Mouse (Mus musculus) small intestine, adult 2 months (tissue): ENCODE measurements around the gene Hist3h2ba. TPM values are rescaled to one million over a fixed set of nuclear protein-coding genes. Genes with fewer than 3 reads are reported as not detected.

Experiments used
- H3K27ac ChIP-seq: fragments of 200-500 bp; 2 replicates; pipeline ENCODE4 v1.5.1; 2012; ENCODE audit warnings: low read depth, low read length, control low read depth, inconsistent platforms; ENCODE audit not compliant: insufficient read depth
- H3K27me3 ChIP-seq: fragments of 200-500 bp; 2 replicates; pipeline ENCODE4 v1.6.1; 2012; ENCODE audit warnings: mild to moderate bottlenecking, moderate library complexity, low read length, inconsistent platforms; ENCODE audit not compliant: control insufficient read depth, insufficient read depth
- H3K36me3 ChIP-seq: fragments of 200-500 bp; 2 replicates; pipeline ENCODE4 v1.6.1; 2012; ENCODE audit warnings: mild to moderate bottlenecking, low read length, control low read depth, inconsistent platforms; ENCODE audit not compliant: control insufficient read depth, insufficient read depth
- H3K4me1 ChIP-seq: fragments of 200-500 bp; 2 replicates; pipeline ENCODE4 v1.6.1; 2012; ENCODE audit warnings: low read length, inconsistent platforms, mixed read lengths; ENCODE audit not compliant: control insufficient read depth, insufficient read depth, insufficient read length
- H3K4me3 ChIP-seq: fragments of 200-500 bp; 2 replicates; pipeline ENCODE4 v1.5.1; 2012; ENCODE audit warnings: low read depth, mild to moderate bottlenecking, control low read depth, inconsistent platforms, low read length, moderate library complexity
- CTCF ChIP-seq: fragments of 200-500 bp; IDR thresholded peaks from 2 replicates; pipeline ENCODE4 v1.5.1; 2012; ENCODE audit warnings: low read depth, mild to moderate bottlenecking, control low read depth, inconsistent platforms, low read length, moderate library complexity, mixed read lengths; ENCODE audit not compliant: insufficient replicate concordance, insufficient read length; ENCODE audit errors: extremely low read depth
- POLR2A ChIP-seq: fragments of 200-500 bp; IDR thresholded peaks from 2 replicates; pipeline ENCODE4 v1.6.1; 2012; ENCODE audit warnings: low read depth, mild to moderate bottlenecking, control low read depth, inconsistent platforms, low read length, moderate library complexity
- WGBS: fragments of 180-500 bp; shearing (Covaris S2); methylation state at CpG from one replicate; pipeline ENCODE4 v1.1.7; 2018; 5-methylcytosine and 5-hydroxymethylcytosine counted together
- polyA plus RNA-seq: library from polyadenylated mRNA; depleted of rRNA; stranded (reverse); fragments of >200 nt; gene quantifications from 2 replicates; pipeline ENCODE4 v1.2.3, GENCODE M21; 2012

The Hist3h2ba gene
- polyA plus RNA-seq, 1 experiment = 3.8 TPM

DNA sequence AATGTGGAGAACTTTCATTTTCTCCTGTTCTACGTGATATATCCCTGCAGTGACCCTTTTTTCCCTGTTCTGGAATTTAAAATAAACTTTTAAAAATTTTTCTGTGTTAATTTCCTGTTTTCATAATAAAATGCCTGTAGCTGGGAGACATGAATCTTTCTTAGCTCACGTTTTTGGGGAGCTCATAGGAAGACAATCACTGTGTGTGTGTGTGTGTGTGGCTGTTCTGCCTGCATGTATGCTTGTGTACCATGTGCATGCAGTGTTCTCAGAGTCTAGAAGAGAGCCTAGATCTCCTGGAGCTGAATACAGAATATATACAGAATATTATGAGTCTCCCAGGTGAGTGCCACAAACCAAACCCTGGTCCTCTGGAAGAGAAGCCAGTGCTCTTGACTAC, 21.7 kb upstream of the Hist3h2ba start:
- no peaks in the 10 kb centered on the region for H3K27me3 ChIP-seq
- H3K4me3 ChIP-seq = no peak overlapping the region
- TF ChIP-seq CTCF (no peak), POLR2A (no peak)
- no peak overlapping the region for H3K27ac ChIP-seq
- H3K4me1 ChIP-seq = peaks cover 16% of the 10 kb centered on the region; the same call in 1 of the 2 replicates
- 0 out of 2 replicates have a peak, but pooled peaks cover 3% of the 10 kb centered on the region for H3K36me3 ChIP-seq
- 49% methylated on average over 2 of the region's 2 CpGs for WGBS

GRCm38 (mm10) chr11:58927790-58928651, 20.7 kb upstream of the Hist3h2ba start:
- TF ChIP-seq CTCF (peak; percentile 98), POLR2A (0 out of 2 replicates have a peak, but pooled peaks have one; percentile 17)
- H3K27ac ChIP-seq = peak overlapping the region; percentile 73

GRCm38 (mm10) chr11:58929055-58929454, 19.7 kb upstream of the Hist3h2ba start:
- WGBS = 79% methylated on average over 4 of the region's 4 CpGs
- no peak overlapping the region for H3K27ac ChIP-seq

More at GRCm38 (mm10) chr11:58927790-58928651, 20.7 kb upstream of the Hist3h2ba start:
- H3K27me3 ChIP-seq = no peaks in the 10 kb centered on the region
- peaks cover 19% of the 10 kb centered on the region; the same call in 1 of the 2 replicates for H3K4me1 ChIP-seq
- WGBS = 2% methylated on average over 20 of the region's 20 CpGs
- H3K4me3 ChIP-seq = peak overlapping the region; percentile 61
- peaks cover 10% of the 10 kb centered on the region for H3K36me3 ChIP-seq

GRCm38 (mm10) chr11:58929641-58930040, 19.1 kb upstream of the Hist3h2ba start:
- no peak overlapping the region for H3K4me3 ChIP-seq
- no peak for TF ChIP-seq CTCF
- TF ChIP-seq POLR2A = no peak
- no peaks in the 10 kb centered on the region for H3K27me3 ChIP-seq
- 23% methylated on average over 3 of the region's 3 CpGs for WGBS
- H3K36me3 ChIP-seq = peaks cover 24% of the 10 kb centered on the region
- no peak overlapping the region for H3K27ac ChIP-seq
- H3K4me1 ChIP-seq = peaks cover 19% of the 10 kb centered on the region; the same call in 1 of the 2 replicates

More at GRCm38 (mm10) chr11:58929055-58929454, 19.7 kb upstream of the Hist3h2ba start:
- Histone ChIP-seq H3K4me1 (peaks cover 19% of the 10 kb centered on the region; the same call in 1 of the 2 replicates), H3K4me3 (no peak overlapping the region), H3K27me3 (no peaks in the 10 kb centered on the region), H3K36me3 (peaks cover 20% of the 10 kb centered on the region)
- no peak for TF ChIP-seq CTCF

- no peak for TF ChIP-seq POLR2A
- no peak for TF ChIP-seq CTCF
- H3K36me3 ChIP-seq = peaks cover 24% of the 10 kb centered on the region
- H3K4me3 ChIP-seq = no peak overlapping the region
- H3K27ac ChIP-seq = no peak overlapping the region
- WGBS = 78% methylated on average over 3 of the region's 3 CpGs
- no peaks in the 10 kb centered on the region for H3K27me3 ChIP-seq
- H3K4me1 ChIP-seq = peaks cover 19% of the 10 kb centered on the region; the same call in 1 of the 2 replicates
These were observed 18.5 kb upstream of the Hist3h2ba start for GRCm38 (mm10) chr11:58930254-58930653.

DNA sequence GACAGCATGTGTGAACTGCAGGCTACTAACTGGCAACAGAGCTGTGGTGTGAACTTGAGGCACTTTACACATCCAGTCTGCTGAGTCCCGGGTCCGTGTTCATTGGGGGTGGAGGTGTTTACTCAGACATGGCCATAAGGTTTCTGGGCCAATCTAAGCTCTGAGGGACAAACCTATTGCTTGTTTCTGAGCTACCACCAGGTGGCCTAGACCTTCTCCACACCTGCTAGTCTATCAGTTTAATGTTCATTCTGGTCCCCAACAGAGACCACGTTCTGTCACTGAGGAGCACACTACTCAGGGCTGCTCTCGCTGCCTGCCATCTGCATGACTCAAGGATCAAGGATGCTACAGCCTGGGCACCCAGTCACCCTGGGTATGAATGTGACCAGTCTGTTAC, 17.1 kb upstream of the Hist3h2ba start:
- Histone ChIP-seq H3K27ac (no peak overlapping the region), H3K36me3 (peaks cover 31% of the 10 kb centered on the region), H3K4me1 (peaks cover 19% of the 10 kb centered on the region; the same call in 1 of the 2 replicates), H3K27me3 (no peaks in the 10 kb centered on the region), H3K4me3 (no peak overlapping the region)
- TF ChIP-seq POLR2A = no peak
- 0 out of 2 replicates have a peak, but pooled peaks have one; percentile 5 for TF ChIP-seq CTCF
- WGBS = 45% methylated on average over 4 of the region's 4 CpGs

DNA sequence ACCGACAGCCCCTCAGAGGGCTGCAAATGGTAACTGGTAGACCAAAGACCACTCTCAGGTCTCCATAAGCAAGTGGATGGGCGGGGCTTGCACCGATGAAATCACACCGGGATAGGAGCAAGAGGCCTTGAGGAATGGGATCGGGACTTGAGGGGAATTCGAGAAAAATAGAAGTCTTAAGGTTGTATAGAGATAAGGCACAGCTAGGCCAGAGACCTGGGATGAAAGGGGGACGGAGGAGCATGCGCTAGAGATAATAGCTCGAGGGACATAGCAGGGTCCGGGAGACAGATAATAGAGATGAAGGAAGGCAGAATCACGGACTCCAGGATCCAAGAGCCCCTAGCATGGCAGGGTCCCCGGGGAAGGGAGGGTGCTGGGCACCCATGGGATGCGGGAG, 10.8 kb upstream of the Hist3h2ba start:
- peaks cover 24% of the 10 kb centered on the region for H3K36me3 ChIP-seq
- no peak for TF ChIP-seq CTCF
- TF ChIP-seq POLR2A = no peak
- no peaks in the 10 kb centered on the region for H3K27me3 ChIP-seq
- peaks cover 12% of the 10 kb centered on the region; the same call in 1 of the 2 replicates for H3K4me1 ChIP-seq
- H3K4me3 ChIP-seq = peak overlapping the region; percentile 78
- 0 out of 2 replicates have a peak overlapping the region, but pooled peaks have one; percentile 74 for H3K27ac ChIP-seq
- 2% methylated on average over 13 of the region's 13 CpGs for WGBS
